Mouse (Mus musculus): ENCODE data around the gene Lhx5. TPM values are rescaled to one million over a fixed set of nuclear protein-coding genes. Genes with fewer than 3 reads are reported as not detected.

Gene Lhx5
- total and polyA plus RNA-seq, 3 experiments, result not detected

DNA sequence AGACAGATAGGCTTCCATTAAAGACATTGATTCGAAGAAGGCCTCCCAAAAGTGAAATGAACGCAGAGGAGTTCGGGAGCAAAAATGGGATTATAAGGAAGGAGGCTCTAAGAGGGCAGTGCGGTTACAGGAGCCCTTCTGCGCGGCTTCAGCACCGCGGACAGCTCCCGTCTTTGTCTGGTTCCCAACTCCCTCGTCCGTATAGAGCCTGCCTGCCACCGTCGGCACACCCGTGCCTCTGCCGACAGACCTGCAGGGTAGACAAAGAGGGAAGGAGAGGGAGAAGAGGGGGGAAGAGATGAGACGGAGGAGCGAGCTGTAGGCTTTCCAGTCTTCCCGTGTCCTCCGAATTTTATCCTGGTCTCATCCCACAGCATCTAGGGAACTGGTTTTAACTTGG, 7.5 kb upstream of the Lhx5 start:
- no peak for TF ChIP-seq UBTF (IDR thresholded peaks at IDR 0.05; ENCODE audit: low read depth, low read length)
- TF ChIP-seq EP300 (IDR thresholded peaks at IDR 0.05; ENCODE audit: low read length), result no peak
- TF ChIP-seq MAZ (IDR thresholded peaks at IDR 0.05; ENCODE audit: low read depth, low read length), result no peak
- peak; percentile 29 for DNase-seq (ENCODE audit: extremely low read depth)
- H3K27ac ChIP-seq (ENCODE audit: insufficient read depth, low read depth), result no peak overlapping the region
- H3K4me2 ChIP-seq (ENCODE audit: insufficient read depth, low read depth, poor library complexity, severe bottlenecking), result no peak overlapping the region
- no peaks in the 10 kb centered on the region for H3K9me3 ChIP-seq (replicated peaks; ENCODE audit: low read length)
- no peaks in the 10 kb centered on the region for H3K36me3 ChIP-seq (replicated peaks in 1 of 2; ENCODE audit: control insufficient read depth in 1 of 2, insufficient read depth in 1 of 2, low read length in 1 of 2)
- no peaks in the 10 kb centered on the region for H3K79me2 ChIP-seq (replicated peaks; ENCODE audit: control insufficient read depth, extremely low read depth, insufficient read depth, poor library complexity, severe bottlenecking)
- H3K4me1 ChIP-seq (ENCODE audit: control insufficient read depth in 1 of 2, insufficient read depth in 2 of 2), result no peaks in the 10 kb centered on the region
- in situ Hi-C loops (cut with MboI; ENCODE audit: low pct_ligation_motif_present, low pct_unique_long_range_greater_than_20kb, low sequenced_read_pairs), result loop anchor here (25.0 kb wide), 1 partner anchor 112 kb away; no protein-coding TSS in a partner anchor
- dilution Hi-C loops (cut with MboI; ENCODE audit: extremely low pct_ligation_motif_present, extremely low pct_unique_long_range_greater_than_20kb, low sequenced_read_pairs), result no loop called here
- H3K9ac ChIP-seq (ENCODE audit: insufficient read depth, low read depth), result no peak overlapping the region
- H3K4me3 ChIP-seq (replicated peaks in 1 of 3; ENCODE audit: low read depth in 2 of 3, low read length in 2 of 3, poor library complexity in 1 of 3), result no peak overlapping the region
- H3K27me3 ChIP-seq (replicated peaks), result peaks cover 82% of the 10 kb centered on the region

GRCm38 (mm10) chr5:120424657-120425056, 6.8 kb upstream of the Lhx5 start:
- no peak overlapping the region for H3K27ac ChIP-seq (ENCODE audit: insufficient read depth, low read depth)
- no peak for DNase-seq (ENCODE audit: extremely low read depth)
- no peaks in the 10 kb centered on the region for H3K9me3 ChIP-seq (replicated peaks; ENCODE audit: low read length)
- TF ChIP-seq SMC3 (IDR thresholded peaks at IDR 0.05; ENCODE audit: low read depth, low read length), result no peak
- no peak for TF ChIP-seq RAD21 (IDR thresholded peaks at IDR 0.05; ENCODE audit: low read depth, low read length)
- no peak for TF ChIP-seq ZC3H11A (IDR thresholded peaks at IDR 0.05; ENCODE audit: low read depth, low read length)
- TF ChIP-seq UBTF (IDR thresholded peaks at IDR 0.05; ENCODE audit: low read depth, low read length), result no peak
- no peak for TF ChIP-seq CHD2 (IDR thresholded peaks at IDR 0.05; ENCODE audit: low read length)
- TF ChIP-seq TBP (conservative IDR thresholded peaks at IDR 0.05; ENCODE audit: low read depth, low read length), result no peak
- TF ChIP-seq EP300 (IDR thresholded peaks at IDR 0.05; ENCODE audit: low read length), result no peak
- TF ChIP-seq GABPA (IDR thresholded peaks at IDR 0.05; ENCODE audit: insufficient replicate concordance, low read depth, low read length), result no peak
- no peak for TF ChIP-seq RCOR1 (conservative IDR thresholded peaks at IDR 0.05; ENCODE audit: low read depth, low read length)
- TF ChIP-seq MXI1 (IDR thresholded peaks at IDR 0.05; ENCODE audit: low read depth, low read length), result no peak
- TF ChIP-seq HCFC1 (IDR thresholded peaks at IDR 0.05; ENCODE audit: low read depth, low read length), result no peak
- no peak for TF ChIP-seq CHD1 (IDR thresholded peaks at IDR 0.05; ENCODE audit: low read depth, low read length)
- TF ChIP-seq POLR2AphosphoS2 (IDR thresholded peaks at IDR 0.05; ENCODE audit: low read depth, low read length), result no peak
- TF ChIP-seq USF1 (IDR thresholded peaks at IDR 0.05; ENCODE audit: low read depth, low read length), result no peak
- TF ChIP-seq MEF2A (IDR thresholded peaks at IDR 0.05; ENCODE audit: borderline replicate concordance, low read depth, low read length), result no peak
- H3K79me2 ChIP-seq (replicated peaks; ENCODE audit: control insufficient read depth, extremely low read depth, insufficient read depth, poor library complexity, severe bottlenecking), result no peaks in the 10 kb centered on the region
- H3K4me2 ChIP-seq (ENCODE audit: insufficient read depth, low read depth, poor library complexity, severe bottlenecking), result no peak overlapping the region
- H3K27me3 ChIP-seq (replicated peaks), result peaks cover 80% of the 10 kb centered on the region
- dilution Hi-C loops (cut with MboI; ENCODE audit: extremely low pct_ligation_motif_present, extremely low pct_unique_long_range_greater_than_20kb, low sequenced_read_pairs) (no loop called here), in situ Hi-C loops (cut with MboI; ENCODE audit: low pct_ligation_motif_present, low pct_unique_long_range_greater_than_20kb, low sequenced_read_pairs) (loop anchor here (25.0 kb wide), 1 partner anchor 112 kb away; no protein-coding TSS in a partner anchor)
- H3K9ac ChIP-seq (ENCODE audit: insufficient read depth, low read depth), result no peak overlapping the region
- H3K36me3 ChIP-seq (replicated peaks in 1 of 2; ENCODE audit: control insufficient read depth in 1 of 2, insufficient read depth in 1 of 2, low read length in 1 of 2), result no peaks in the 10 kb centered on the region
- no peak overlapping the region for H3K4me3 ChIP-seq (replicated peaks in 1 of 3; ENCODE audit: low read depth in 2 of 3, low read length in 2 of 3, poor library complexity in 1 of 3)
- no peaks in the 10 kb centered on the region for H3K4me1 ChIP-seq (ENCODE audit: control insufficient read depth in 1 of 2, insufficient read depth in 2 of 2)
